Mouse (Mus musculus): ENCODE results near the gene Lhx6.

DNA sequence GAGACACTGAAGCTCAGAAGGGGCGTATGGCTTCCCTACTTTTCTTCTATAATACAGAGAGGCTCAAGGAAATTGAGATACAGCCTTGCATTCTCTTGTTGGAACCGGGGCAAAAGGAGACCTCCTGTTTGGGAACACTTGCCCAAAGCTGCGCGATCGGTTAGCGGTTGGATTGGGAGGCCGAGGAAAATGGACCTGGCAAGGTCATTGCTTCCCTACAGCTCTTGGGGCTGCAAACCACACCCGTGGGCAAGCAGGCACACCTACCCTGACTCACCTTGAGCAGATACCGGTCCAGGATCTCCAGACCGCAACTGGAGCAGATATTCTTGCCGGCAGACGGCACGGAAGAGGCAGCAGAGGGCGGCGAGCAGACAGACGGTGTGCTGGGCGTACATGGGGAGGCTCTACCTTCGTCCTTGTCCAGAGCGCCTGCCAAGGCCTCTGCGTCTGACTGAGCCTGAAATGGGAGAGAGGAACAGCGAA, 2.1 kb downstream of the Lhx6 start:
- no peak for TF ChIP-seq CTCF (IDR thresholded peaks at IDR 0.05; ENCODE audit: insufficient read depth, low read length)
- TF ChIP-seq POLR2A (IDR thresholded peaks at IDR 0.05; ENCODE audit: borderline replicate concordance, extremely low read depth, low read depth, low read length): no peak

All from lung, adult 2 months (tissue).